Mouse (Mus musculus) lung, postnatal 0 days (tissue): ENCODE measurements at regions not wholly inside any gene's neighbourhood (a gene's known extent, or its start where the extent isn't known, plus 50 kb on each side); places are given as distances from the start of the nearest gene placed in this dataset.

Experiments used
- ATAC-seq: fragments of 200-750 bp; cut with Nextera tagmentation; 2 replicates; pipeline ENCODE4 v1.8.0; 2017; ENCODE audit warnings: moderate library complexity
- DNase-seq: peaks from one replicate; pipeline ENCODE4 v3.0.0-alpha.2; 2016; ENCODE audit warnings: low spot score
- H3K27ac ChIP-seq: fragments of 300-500 bp; sonication (generic); 2 replicates; pipeline ENCODE4 v1.5.1; 2014; ENCODE audit warnings: antibody characterized with exemption, mild to moderate bottlenecking, low read length, mixed read lengths
- H3K27me3 ChIP-seq: fragments of 300-500 bp; sonication (generic); replicated peaks from 2 replicates; pipeline ENCODE4 v1.6.1; 2014; ENCODE audit warnings: low read length, mixed read lengths; ENCODE audit not compliant: insufficient read depth
- H3K36me3 ChIP-seq: fragments of 300-500 bp; sonication (generic); 2 replicates; pipeline ENCODE4 v1.6.1; 2014; ENCODE audit warnings: low read length, mixed read lengths; ENCODE audit not compliant: insufficient read depth
- H3K4me1 ChIP-seq: fragments of 300-500 bp; sonication (generic); 2 replicates; pipeline ENCODE4 v1.6.1; 2014; ENCODE audit warnings: antibody characterized with exemption, low read depth, low read length, mixed read lengths; ENCODE audit not compliant: insufficient read depth
- H3K4me2 ChIP-seq: fragments of 300-500 bp; sonication (generic); replicated peaks from 2 replicates; pipeline ENCODE4 v1.6.1; 2014; ENCODE audit warnings: low read depth, mild to moderate bottlenecking, low read length, moderate library complexity, mixed read lengths
- H3K4me3 ChIP-seq: fragments of 300-500 bp; sonication (generic); 2 replicates; pipeline ENCODE4 v1.5.1; 2014; ENCODE audit warnings: low read depth, low read length
- H3K9ac ChIP-seq: fragments of 300-500 bp; sonication (generic); replicated peaks from 2 replicates; pipeline ENCODE4 v1.6.1; 2014; ENCODE audit warnings: low read depth, mild to moderate bottlenecking
- H3K9me3 ChIP-seq: fragments of 300-500 bp; sonication (generic); 2 replicates; pipeline ENCODE4 v1.6.1; 2016; ENCODE audit warnings: low read length, mixed read lengths
- CTCF ChIP-seq: IDR thresholded peaks from 2 replicates; pipeline ENCODE4 v1.5.1; 2016; ENCODE audit warnings: antibody characterized with exemption, mild to moderate bottlenecking
- EP300 ChIP-seq: IDR thresholded peaks from 2 replicates; pipeline ENCODE4 v1.6.1; 2016; ENCODE audit warnings: antibody characterized with exemption, mild to moderate bottlenecking, control low read depth
- WGBS: fragments of 180-500 bp; shearing (Covaris S2); extraction: QIAGEN DNeasy Blood & Tissue Kit; methylation state at CpG from one replicate; pipeline ENCODE4 v1.1.7; 2014; 5-methylcytosine and 5-hydroxymethylcytosine counted together

GRCm38 (mm10) chr19:15201262-15201661 is 603.4 kb upstream of the Tle4 start:
- H3K27ac ChIP-seq = no peak overlapping the region
- DNase-seq (no peak), ATAC-seq (no peak)
- no peak overlapping the region for H3K4me2 ChIP-seq
- no peaks in the 10 kb centered on the region for H3K9me3 ChIP-seq
- no peaks in the 10 kb centered on the region for H3K4me1 ChIP-seq
- H3K4me3 ChIP-seq = no peak overlapping the region
- TF ChIP-seq CTCF (no peak), EP300 (no peak)
- no peaks in the 10 kb centered on the region for H3K27me3 ChIP-seq
- WGBS = 42% methylated on average over 3 of the region's 3 CpGs
- H3K36me3 ChIP-seq = no peaks in the 10 kb centered on the region
- H3K9ac ChIP-seq = no peak overlapping the region

DNA sequence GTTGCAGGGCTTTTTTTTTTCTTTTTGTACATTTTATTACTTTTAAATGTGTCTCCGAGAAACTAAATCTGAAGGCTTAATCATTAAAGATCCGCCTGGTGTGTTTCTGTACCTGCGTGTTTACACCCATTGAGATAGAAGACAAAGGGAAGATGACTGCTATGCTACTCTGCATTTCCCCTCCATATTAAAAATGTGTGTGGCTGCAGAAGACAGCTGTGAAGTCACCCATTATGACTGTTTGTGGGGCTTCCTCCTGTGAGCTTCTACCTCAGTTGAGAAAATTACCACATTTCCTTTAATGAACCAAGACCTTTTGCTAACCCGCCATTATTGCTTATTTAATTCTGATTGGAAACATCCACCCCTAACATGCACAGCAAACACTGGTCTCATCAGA is 602.9 kb upstream of the Tle4 start:
- Histone ChIP-seq H3K4me2 (no peak overlapping the region), H3K27me3 (no peaks in the 10 kb centered on the region), H3K4me1 (no peaks in the 10 kb centered on the region), H3K36me3 (no peaks in the 10 kb centered on the region), H3K9me3 (no peaks in the 10 kb centered on the region), H3K9ac (no peak overlapping the region), H3K4me3 (no peak overlapping the region), H3K27ac (no peak overlapping the region)
- no peak for TF ChIP-seq EP300
- TF ChIP-seq CTCF = no peak
- 77% methylated on average over 4 of the region's 4 CpGs for WGBS
- ATAC-seq (no peak), DNase-seq (no peak)

DNA sequence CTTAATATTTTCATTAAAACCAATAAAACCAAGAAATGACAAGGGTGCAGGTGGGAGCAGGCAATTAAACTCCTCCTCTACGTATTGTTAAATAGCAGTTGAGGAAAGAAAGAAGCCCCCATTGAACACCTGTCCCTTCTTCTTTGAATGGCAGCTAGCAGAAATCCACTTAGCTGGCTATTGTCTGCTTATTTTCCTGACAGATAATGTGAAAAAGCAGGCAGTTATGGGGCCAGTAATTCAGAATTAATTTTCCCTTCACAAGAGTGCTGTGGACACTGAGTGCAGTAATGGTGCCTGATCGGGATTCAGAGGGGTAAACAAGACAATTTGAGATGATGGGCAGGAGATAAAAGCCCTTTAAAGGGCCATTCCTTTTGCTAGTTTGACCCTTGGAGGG is 602.5 kb upstream of the Tle4 start:
- ATAC-seq (no peak), DNase-seq (no peak)
- H3K9me3 ChIP-seq = no peaks in the 10 kb centered on the region
- no peaks in the 10 kb centered on the region for H3K4me1 ChIP-seq
- WGBS = 51% methylated on average over 2 of the region's 2 CpGs
- H3K4me3 ChIP-seq = no peak overlapping the region
- no peak overlapping the region for H3K9ac ChIP-seq
- H3K27me3 ChIP-seq = no peaks in the 10 kb centered on the region
- TF ChIP-seq CTCF (no peak), EP300 (no peak)
- H3K4me2 ChIP-seq = no peak overlapping the region
- no peak overlapping the region for H3K27ac ChIP-seq
- no peaks in the 10 kb centered on the region for H3K36me3 ChIP-seq

- H3K9me3 ChIP-seq = no peaks in the 10 kb centered on the region
- DNase-seq (no peak), ATAC-seq (no peak)
- H3K4me3 ChIP-seq = no peak overlapping the region
- H3K4me1 ChIP-seq = no peaks in the 10 kb centered on the region
- H3K27ac ChIP-seq = no peak overlapping the region
- TF ChIP-seq EP300 (no peak), CTCF (no peak)
- H3K36me3 ChIP-seq = no peaks in the 10 kb centered on the region
- H3K4me2 ChIP-seq = no peak overlapping the region
- H3K9ac ChIP-seq = no peak overlapping the region
- 78% methylated on average over 1 of the region's 1 CpGs for WGBS
- H3K27me3 ChIP-seq = no peaks in the 10 kb centered on the region
These were observed 601.8 kb upstream of the Tle4 start for GRCm38 (mm10) chr19:15199692-15200091.

DNA sequence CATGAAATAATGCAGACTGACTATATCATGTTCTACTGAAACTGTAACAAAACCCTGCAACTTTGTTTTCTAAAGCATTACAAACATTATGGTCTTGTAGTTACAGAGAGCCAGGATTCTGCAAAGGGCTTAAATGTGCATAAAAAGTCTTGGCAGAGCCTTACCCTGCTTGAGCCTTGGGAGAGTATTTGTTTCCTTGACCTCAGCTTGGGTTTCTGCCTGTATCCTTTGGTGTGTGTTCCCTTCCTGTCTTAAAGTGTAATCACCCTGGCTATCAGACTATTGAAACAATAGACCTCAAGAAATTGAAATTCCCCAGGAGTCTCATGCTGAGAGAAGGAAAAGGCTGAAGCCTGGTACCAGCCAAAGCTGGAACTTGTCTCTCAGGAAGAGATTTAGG is 577.4 kb upstream of the Tle4 start:
- no peaks in the 10 kb centered on the region for H3K4me1 ChIP-seq
- no peaks in the 10 kb centered on the region for H3K27me3 ChIP-seq
- ATAC-seq (no peak), DNase-seq (no peak)
- no peak overlapping the region for H3K4me2 ChIP-seq
- H3K36me3 ChIP-seq = no peaks in the 10 kb centered on the region
- H3K9me3 ChIP-seq = no peaks in the 10 kb centered on the region
- H3K4me3 ChIP-seq = no peak overlapping the region
- no peak overlapping the region for H3K27ac ChIP-seq
- H3K9ac ChIP-seq = no peak overlapping the region
- TF ChIP-seq EP300 (no peak), CTCF (no peak)

DNA sequence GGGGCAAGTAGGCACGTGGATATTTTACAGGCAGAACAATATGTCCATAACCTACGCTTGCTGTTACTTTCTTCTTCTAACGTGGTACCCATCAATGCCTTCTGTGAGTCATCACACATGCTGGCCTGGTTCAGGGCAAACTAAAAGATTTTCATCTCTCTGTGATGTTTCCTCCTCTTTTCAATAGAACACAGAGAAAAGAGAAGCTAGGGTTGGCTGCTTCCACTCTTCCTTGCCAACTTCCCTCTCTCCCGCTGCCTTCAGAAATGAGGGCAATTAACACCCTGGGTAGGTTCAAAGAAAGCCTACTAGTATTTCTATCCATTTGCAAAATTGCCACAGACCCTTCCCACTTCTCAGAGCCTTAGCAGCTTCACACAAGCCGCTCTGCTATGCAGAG is 575.5 kb upstream of the Tle4 start:
- Histone ChIP-seq H3K27ac (no peak overlapping the region), H3K9ac (no peak overlapping the region), H3K4me3 (no peak overlapping the region), H3K36me3 (no peaks in the 10 kb centered on the region), H3K9me3 (no peaks in the 10 kb centered on the region), H3K4me2 (no peak overlapping the region), H3K4me1 (no peaks in the 10 kb centered on the region), H3K27me3 (no peaks in the 10 kb centered on the region)
- ATAC-seq (no peak), DNase-seq (no peak)
- TF ChIP-seq CTCF (no peak), EP300 (no peak)
- 42% methylated on average over 5 of the region's 5 CpGs for WGBS

GRCm38 (mm10) chr19:15167184-15167583 is 569.3 kb upstream of the Tle4 start:
- Histone ChIP-seq H3K27me3 (no peaks in the 10 kb centered on the region), H3K27ac (no peak overlapping the region), H3K9ac (no peak overlapping the region), H3K4me3 (no peak overlapping the region), H3K36me3 (no peaks in the 10 kb centered on the region), H3K4me1 (no peaks in the 10 kb centered on the region), H3K9me3 (no peaks in the 10 kb centered on the region), H3K4me2 (no peak overlapping the region)
- 58% methylated on average over 1 of the region's 1 CpGs for WGBS
- TF ChIP-seq CTCF (no peak), EP300 (no peak)
- DNase-seq (no peak), ATAC-seq (no peak)
